Mouse (Mus musculus) cerebellum, adult 2 months (tissue): ENCODE measurements around the gene Tspan18. TPM values are rescaled to one million over a fixed set of nuclear protein-coding genes. Genes with fewer than 3 reads are reported as not detected.

Experiments used
- DNase-seq, 2 experiments: peaks; one replicate each; pipeline ENCODE4 v3.0.0; 2021
- H3K27ac ChIP-seq: fragments of 200-500 bp; 2 replicates; pipeline ENCODE4 v1.5.1; 2012; ENCODE audit warnings: low read length, control low read depth, inconsistent platforms; ENCODE audit not compliant: insufficient read depth
- H3K27me3 ChIP-seq: fragments of 200-500 bp; 2 replicates; pipeline ENCODE4 v1.6.1; 2012; ENCODE audit warnings: inconsistent platforms, mild to moderate bottlenecking, low read length, moderate library complexity; ENCODE audit not compliant: control insufficient read depth, insufficient read depth
- H3K4me1 ChIP-seq: fragments of 200-500 bp; 2 replicates; pipeline ENCODE4 v1.6.1; 2011; ENCODE audit warnings: low read length; ENCODE audit not compliant: control insufficient read depth, insufficient read depth
- H3K4me3 ChIP-seq: fragments of 200-500 bp; replicated peaks from 2 replicates; pipeline ENCODE3; 2011; ENCODE audit warnings: mild to moderate bottlenecking, low read depth, low read length, control low read depth; ENCODE audit not compliant: insufficient read depth
- CTCF ChIP-seq: fragments of 200-500 bp; IDR thresholded peaks from 2 replicates; pipeline ENCODE4 v1.5.1; 2011; ENCODE audit warnings: low read depth, mild to moderate bottlenecking, control low read depth, low read length, moderate library complexity, borderline replicate concordance; ENCODE audit not compliant: insufficient read depth
- POLR2A ChIP-seq: fragments of 200-500 bp; IDR thresholded peaks from 2 replicates; pipeline ENCODE4 v1.6.1; 2011; ENCODE audit warnings: low read length, control low read depth, borderline replicate concordance; ENCODE audit not compliant: insufficient read depth
- WGBS: fragments of 180-500 bp; shearing (Covaris S2); methylation state at CpG from one replicate; pipeline ENCODE4 v1.1.7; 2018; 5-methylcytosine and 5-hydroxymethylcytosine counted together
- polyA plus RNA-seq: library from polyadenylated mRNA; depleted of rRNA; stranded (reverse); fragments of >200 nt; gene quantifications from 2 replicates; pipeline ENCODE4 v1.2.3, GENCODE M21; 2012

Gene Tspan18
- polyA plus RNA-seq, 1 experiment, result 11.3 TPM

DNA sequence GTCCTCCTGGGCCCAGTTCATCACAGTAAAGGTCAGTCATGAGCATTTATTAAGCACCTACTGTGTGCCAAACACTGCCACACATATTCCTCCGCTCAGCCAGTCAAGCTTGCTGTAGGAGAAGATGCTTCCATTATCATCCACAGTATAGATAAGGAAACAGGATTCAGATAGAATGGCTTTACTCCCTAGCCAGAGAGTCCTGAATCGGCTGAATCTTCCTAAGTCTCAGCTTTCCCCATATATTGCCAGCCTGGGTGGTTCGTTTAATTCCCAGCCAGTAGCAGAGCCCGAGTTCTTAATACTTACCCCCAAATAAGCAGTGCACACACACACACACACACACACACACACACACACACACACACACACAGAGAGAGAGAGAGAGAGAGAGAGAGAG, 47.6 kb downstream of the Tspan18 start:
- Histone ChIP-seq H3K4me1 (peaks cover 18% of the 10 kb centered on the region), H3K27me3 (no peaks in the 10 kb centered on the region), H3K27ac (no peak overlapping the region), H3K4me3 (no peak overlapping the region)
- DNase-seq, result no peak
- WGBS, result 87% methylated on average over 4 of the region's 4 CpGs
- TF ChIP-seq CTCF, result no peak
- no peak for TF ChIP-seq POLR2A

DNA sequence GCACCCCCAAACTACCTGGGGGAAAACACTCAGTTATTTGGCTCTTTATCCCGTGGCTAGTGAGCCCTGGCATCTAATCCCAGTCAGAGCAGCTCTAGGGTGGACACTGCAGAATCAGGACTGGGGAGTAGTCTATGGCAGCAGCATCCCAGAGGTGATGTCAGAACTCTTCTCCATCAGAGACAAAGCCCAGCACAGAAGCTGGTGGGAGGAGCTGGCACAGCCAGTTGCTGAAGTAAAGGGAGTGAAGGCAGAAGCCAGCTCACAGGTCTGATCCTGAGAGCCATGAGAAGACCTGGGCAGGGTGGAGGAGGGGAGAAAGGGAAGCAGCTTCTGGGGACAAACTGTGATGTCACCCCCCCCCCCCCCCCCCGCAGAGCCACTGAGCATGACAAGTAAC, 48.0 kb downstream of the Tspan18 start:
- peaks cover 18% of the 10 kb centered on the region for H3K4me1 ChIP-seq
- H3K4me3 ChIP-seq, result no peak overlapping the region
- H3K27me3 ChIP-seq, result no peaks in the 10 kb centered on the region
- DNase-seq, result no peak
- H3K27ac ChIP-seq, result no peak overlapping the region
- WGBS, result 17% methylated on average over 2 of the region's 2 CpGs
- TF ChIP-seq POLR2A (no peak), CTCF (no peak)

DNA sequence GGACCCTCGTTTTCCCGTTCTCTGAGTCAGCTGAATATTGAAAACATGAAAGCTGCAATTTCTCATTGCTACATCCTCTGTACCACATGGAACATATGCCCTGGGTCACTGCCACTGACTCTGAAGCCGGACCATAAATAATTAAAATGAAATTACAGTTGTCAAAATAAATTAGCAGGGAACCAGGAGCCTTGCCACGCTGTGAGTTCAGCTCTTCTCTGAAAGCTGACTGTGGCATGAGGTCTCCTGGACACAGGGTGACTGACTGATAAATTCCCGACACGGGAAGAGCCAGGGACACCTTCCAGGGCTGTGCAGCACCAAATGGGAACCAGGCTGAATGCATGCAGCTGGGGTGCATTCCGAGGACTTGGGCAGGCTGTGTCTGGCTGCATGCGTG, 48.5 kb downstream of the Tspan18 start:
- DNase-seq, result peak; percentile 31 to 39
- no peak overlapping the region for H3K4me3 ChIP-seq
- H3K27me3 ChIP-seq, result no peaks in the 10 kb centered on the region
- WGBS, result 27% methylated on average over 8 of the region's 8 CpGs
- H3K27ac ChIP-seq, result no peak overlapping the region
- TF ChIP-seq POLR2A (no peak), CTCF (no peak)
- peaks cover 18% of the 10 kb centered on the region for H3K4me1 ChIP-seq

DNA sequence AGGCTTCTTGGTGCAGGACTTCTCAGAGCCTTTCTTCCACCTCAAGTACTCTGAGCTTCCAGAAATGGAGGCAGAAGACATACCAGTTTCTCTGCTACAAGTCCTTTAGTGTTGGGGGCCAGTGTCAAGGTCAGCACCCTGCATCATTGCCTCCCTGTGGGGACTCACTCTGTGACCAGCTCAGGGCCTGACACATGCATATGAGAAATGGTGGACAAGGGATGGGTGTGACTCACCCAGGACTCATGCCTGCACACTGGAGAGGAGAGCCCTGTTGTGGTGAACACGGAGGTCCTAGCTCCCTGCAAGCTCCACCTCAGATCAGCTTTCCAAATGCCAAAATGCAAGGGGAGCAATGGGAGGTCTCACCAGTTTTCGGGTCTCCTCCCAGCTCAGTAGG, 49.7 kb downstream of the Tspan18 start:
- Histone ChIP-seq H3K4me1 (peaks cover 18% of the 10 kb centered on the region), H3K4me3 (no peak overlapping the region), H3K27me3 (no peaks in the 10 kb centered on the region), H3K27ac (no peak overlapping the region)
- no peak for DNase-seq
- TF ChIP-seq POLR2A (no peak), CTCF (no peak)
- 79% methylated on average over 2 of the region's 2 CpGs for WGBS

DNA sequence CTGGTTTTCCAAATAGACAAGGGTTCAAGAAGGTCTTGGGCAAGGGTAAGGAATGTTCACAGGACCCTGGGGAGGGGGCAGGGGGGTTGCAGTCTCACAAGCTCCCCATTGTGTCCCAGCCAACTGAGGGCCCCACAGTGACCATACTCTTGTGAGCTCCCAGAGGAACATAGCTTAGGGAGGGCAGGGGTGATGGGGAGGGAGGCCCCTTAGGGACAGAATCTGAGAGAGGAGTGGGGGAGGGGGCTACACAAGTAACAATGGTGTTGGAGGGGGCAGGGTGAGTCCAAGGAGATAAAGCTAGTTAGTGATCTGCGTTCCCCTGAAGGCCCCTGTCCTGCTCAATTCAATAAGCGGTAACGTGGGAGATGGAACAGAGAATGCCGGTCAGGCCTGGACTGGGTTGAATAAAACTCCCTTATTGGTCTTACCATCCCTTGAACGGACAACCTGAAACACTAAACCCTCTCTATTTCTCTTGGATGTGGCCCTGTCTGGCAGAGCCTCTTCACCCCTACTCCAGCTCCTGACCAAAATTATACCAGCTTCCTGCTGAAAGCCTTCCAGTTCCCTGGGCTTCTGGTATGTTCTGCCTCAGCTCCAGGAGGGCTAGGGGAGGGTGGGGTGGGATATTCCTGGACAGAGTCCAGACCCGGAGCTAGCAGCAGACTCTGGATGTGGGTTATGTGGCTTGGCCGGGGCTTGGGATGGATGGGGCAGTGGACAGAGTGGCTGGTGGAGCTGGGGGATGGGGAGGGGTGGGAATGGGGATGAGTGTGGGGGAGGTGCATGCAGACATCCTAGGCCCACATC, 50.6 kb downstream of the Tspan18 start:
- H3K27me3 ChIP-seq, result no peaks in the 10 kb centered on the region
- no peak overlapping the region for H3K4me3 ChIP-seq
- 68% methylated on average over 7 of the region's 7 CpGs for WGBS
- TF ChIP-seq POLR2A (no peak), CTCF (no peak)
- peaks cover 18% of the 10 kb centered on the region for H3K4me1 ChIP-seq
- no peak for DNase-seq
- H3K27ac ChIP-seq, result no peak overlapping the region

DNA sequence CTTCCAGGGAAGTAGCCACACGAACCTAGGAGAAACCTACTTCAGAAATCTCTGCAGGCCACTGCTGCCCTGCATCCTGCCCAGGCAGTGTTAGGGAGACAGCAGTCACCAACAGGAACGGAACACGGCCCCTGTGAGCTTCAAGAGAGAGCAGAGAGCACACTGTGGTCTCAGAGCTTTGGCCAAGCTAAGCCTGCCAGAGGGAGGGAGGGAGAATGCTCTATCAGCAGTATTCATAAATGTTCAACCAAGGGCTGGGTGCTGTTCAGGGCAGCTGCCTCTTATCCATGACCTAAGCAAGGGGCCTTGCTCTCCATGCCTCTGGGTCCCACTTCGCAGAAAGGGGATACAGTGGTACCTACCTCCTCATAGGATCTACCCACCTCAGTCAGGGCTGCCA, 51.7 kb downstream of the Tspan18 start:
- H3K4me1 ChIP-seq, result peaks cover 18% of the 10 kb centered on the region
- 96% methylated on average over 4 of the region's 4 CpGs for WGBS
- H3K4me3 ChIP-seq, result no peak overlapping the region

DNA sequence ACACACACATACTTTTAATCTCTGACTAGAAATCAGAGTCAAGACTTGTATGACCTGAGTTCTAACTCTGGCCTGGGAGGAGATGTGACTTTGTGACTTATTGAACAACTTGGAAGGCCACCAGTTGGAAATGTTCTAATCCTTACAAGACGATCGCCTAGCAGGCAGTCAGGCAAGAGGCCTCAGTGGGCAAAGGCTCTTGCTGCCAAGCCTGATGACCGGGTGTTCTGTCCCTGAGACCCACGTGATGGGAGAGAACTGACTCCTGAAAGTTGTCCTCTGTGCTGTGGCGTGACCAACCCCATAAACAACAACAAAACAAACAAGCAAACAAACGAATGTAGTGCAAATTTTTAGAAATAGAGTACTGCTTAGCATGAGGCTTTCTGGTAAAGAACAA, 52.8 kb downstream of the Tspan18 start:
- H3K27me3 ChIP-seq, result no peaks in the 10 kb centered on the region
- TF ChIP-seq CTCF (no peak), POLR2A (no peak)
- no peak overlapping the region for H3K4me3 ChIP-seq
- 62% methylated on average over 6 of the region's 6 CpGs for WGBS
- no peak overlapping the region for H3K27ac ChIP-seq
- peaks cover 13% of the 10 kb centered on the region for H3K4me1 ChIP-seq
- DNase-seq, result no peak

More for the DNA sequence above, 51.7 kb downstream of the Tspan18 start:
- Histone ChIP-seq H3K27ac (no peak overlapping the region), H3K27me3 (no peaks in the 10 kb centered on the region)
- DNase-seq, result no peak
- TF ChIP-seq CTCF (no peak), POLR2A (no peak)

DNA sequence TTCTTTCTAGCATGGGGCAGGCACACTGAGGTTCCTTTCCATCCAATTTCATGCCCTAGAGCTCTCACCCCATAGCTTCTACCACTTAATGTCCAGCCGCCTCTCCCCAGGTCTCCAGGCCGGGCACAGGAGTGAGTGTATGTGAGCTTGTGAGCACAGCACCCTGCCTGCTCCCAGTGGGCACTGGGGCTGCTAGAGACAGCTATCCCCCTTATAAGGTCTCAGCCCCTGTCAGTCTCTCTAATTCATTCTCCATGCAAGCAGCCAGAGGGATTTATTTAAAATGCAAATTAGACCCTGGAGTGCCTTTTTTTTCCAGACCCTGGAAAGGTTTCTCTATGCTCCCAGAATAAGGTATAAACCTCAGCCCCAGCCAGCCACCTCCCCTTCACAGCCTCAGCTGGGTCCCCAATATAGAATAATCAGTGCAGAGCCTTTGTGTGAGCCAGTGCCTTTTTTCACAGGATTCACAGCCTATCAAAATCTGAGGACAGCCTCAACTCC, 54.1 kb downstream of the Tspan18 start:
- Histone ChIP-seq H3K27me3 (no peaks in the 10 kb centered on the region), H3K4me3 (no peak overlapping the region), H3K4me1 (peaks cover under 1% of the 10 kb centered on the region), H3K27ac (no peak overlapping the region)
- TF ChIP-seq CTCF (no peak), POLR2A (no peak)
- no peak for DNase-seq
- WGBS, result 96% methylated on average over 2 of the region's 2 CpGs
